Mouse (Mus musculus): ENCODE data around the gene Atg2a.

Atg2a gene

GRCm38 (mm10) chr19:6247526-6248300, 6.2 kb downstream of the Atg2a start:
- no peak for DNase-seq (ENCODE audit: low read depth, low spot score)

GRCm38 (mm10) chr19:6253021-6253420, 11.6 kb downstream of the Atg2a start:
- no peak for DNase-seq (ENCODE audit: low read depth, low spot score)

- DNase-seq (ENCODE audit: low read depth, low spot score): peak; percentile 52
These were observed 19.0 kb downstream of the Atg2a start for GRCm38 (mm10) chr19:6260428-6260827.

GRCm38 (mm10) chr19:6260946-6261345, 19.5 kb downstream of the Atg2a start:
- DNase-seq (ENCODE audit: low read depth, low spot score): no peak

- no peak for DNase-seq (ENCODE audit: low read depth, low spot score)
These were observed 19.9 kb downstream of the Atg2a start for GRCm38 (mm10) chr19:6261379-6261778.

GRCm38 (mm10) chr19:6262222-6262621, 20.8 kb downstream of the Atg2a start:
- peak; percentile 74 for DNase-seq (ENCODE audit: low read depth, low spot score)

- no peak for DNase-seq (ENCODE audit: low read depth, low spot score)
These were observed 21.5 kb downstream of the Atg2a start for GRCm38 (mm10) chr19:6262839-6263433.

- DNase-seq (ENCODE audit: low read depth, low spot score): no peak
These were observed 22.7 kb downstream of the Atg2a start for GRCm38 (mm10) chr19:6264200-6264599.

- no peak for DNase-seq (ENCODE audit: low read depth, low spot score)
These were observed 23.5 kb downstream of the Atg2a start for GRCm38 (mm10) chr19:6264945-6265344.

- DNase-seq (ENCODE audit: low read depth, low spot score): peak; percentile 28
These were observed 24.3 kb downstream of the Atg2a start for GRCm38 (mm10) chr19:6265727-6266182.

GRCm38 (mm10) chr19:6267306-6268169, 26.1 kb downstream of the Atg2a start:
- DNase-seq (ENCODE audit: low read depth, low spot score): no peak

GRCm38 (mm10) chr19:6268170-6268528, 26.7 kb downstream of the Atg2a start:
- DNase-seq (ENCODE audit: low read depth, low spot score): peak; percentile 86

GRCm38 (mm10) chr19:6268670-6269132, 27.2 kb downstream of the Atg2a start:
- no peak for DNase-seq (ENCODE audit: low read depth, low spot score)

- DNase-seq (ENCODE audit: low read depth, low spot score): no peak
These were observed 28.5 kb downstream of the Atg2a start for GRCm38 (mm10) chr19:6269798-6270475.

- no peak for DNase-seq (ENCODE audit: low read depth, low spot score)
These were observed 29.2 kb downstream of the Atg2a start for GRCm38 (mm10) chr19:6270661-6271060.

GRCm38 (mm10) chr19:6271206-6271605, 29.7 kb downstream of the Atg2a start:
- no peak for DNase-seq (ENCODE audit: low read depth, low spot score)

- DNase-seq (ENCODE audit: low read depth, low spot score): no peak
These were observed 30.6 kb downstream of the Atg2a start for GRCm38 (mm10) chr19:6272053-6272452.

GRCm38 (mm10) chr19:6272738-6273137, 31.3 kb downstream of the Atg2a start:
- no peak for DNase-seq (ENCODE audit: low read depth, low spot score)

- peak; percentile 30 for DNase-seq (ENCODE audit: low read depth, low spot score)
These were observed 32.1 kb downstream of the Atg2a start for GRCm38 (mm10) chr19:6273592-6273991.

- DNase-seq (ENCODE audit: low read depth, low spot score): no peak
These were observed 32.6 kb downstream of the Atg2a start for GRCm38 (mm10) chr19:6273998-6274608.

GRCm38 (mm10) chr19:6275740-6276389, 34.4 kb downstream of the Atg2a start:
- peak; percentile 90 for DNase-seq (ENCODE audit: low read depth, low spot score)
